Mouse (Mus musculus): Measurements from ENCODE around the gene Dnajc11.
A peak's percentile ranks its signal among the peaks of the same experiment; 100 is the strongest.

The Dnajc11 gene

DNA sequence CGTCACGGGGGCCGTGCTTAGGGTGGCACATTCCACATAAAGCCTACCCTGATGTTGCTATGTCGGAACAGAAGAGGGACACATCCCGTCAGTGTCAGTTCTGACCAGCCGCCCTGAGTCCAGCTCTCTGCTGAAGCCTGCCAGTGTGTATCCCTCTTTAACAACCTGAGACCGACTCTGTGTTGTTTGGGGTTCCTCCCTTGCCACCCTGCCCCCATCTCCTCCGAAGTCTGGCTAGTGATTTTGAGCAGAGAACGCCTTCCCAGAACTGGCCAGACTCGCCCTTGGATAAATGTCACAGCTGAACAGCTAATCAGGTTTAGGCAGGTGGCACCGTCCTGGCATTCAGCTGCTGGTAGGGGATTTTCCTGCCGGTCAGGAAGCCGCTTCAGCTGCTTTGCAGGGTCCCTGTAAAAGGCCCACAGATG lies 77.2 kb downstream of the Dnajc11 start:
- no peak for DNase-seq

DNA sequence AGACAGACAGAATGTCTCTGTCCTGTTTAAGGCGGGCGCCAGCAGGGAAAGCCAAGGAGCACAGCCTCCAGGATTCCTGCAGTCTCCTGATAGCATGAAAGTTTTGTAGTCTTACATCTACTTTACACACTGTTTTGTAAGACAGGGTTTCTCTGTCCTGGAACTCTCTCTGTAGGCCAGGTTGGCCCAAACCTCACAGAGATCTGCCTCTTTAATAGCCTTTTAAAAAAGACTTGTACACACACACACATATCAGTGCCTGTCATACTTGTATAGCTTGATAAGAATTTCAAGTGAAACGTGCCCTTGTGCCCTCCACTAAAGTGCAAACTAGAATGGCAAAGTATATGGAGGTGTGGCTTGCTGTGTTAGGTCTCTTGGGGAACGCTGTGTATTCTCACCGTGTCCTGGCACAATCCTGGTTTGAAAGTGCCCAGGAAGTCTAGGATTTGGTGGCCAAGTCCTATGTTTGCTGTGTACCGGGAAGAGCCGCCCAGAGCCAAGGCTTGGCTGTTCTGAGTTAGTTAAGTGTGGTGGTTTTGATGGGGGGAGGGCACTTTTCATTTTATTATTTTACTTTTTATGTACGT lies 77.8 kb downstream of the Dnajc11 start:
- DNase-seq = no peak

DNA sequence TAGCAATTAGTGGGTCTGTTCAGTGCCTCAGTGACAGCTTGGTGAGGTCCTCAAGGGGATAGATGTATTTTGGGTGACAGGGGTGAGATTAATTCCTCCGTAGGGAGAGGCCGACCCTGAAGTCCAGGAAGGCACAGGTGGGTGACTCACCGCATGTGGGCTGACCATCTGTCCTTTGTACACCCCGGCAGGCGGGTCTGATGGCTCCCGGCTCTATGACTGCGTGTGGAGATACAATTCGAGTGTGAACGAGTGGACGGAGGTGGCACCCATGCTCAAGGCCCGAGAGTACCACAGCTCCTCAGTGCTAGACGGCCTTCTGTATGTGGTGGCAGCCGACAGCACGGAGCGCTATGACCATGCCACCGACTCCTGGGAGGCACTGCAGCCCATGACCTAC lies 78.6 kb downstream of the Dnajc11 start:
- no peak for DNase-seq

DNA sequence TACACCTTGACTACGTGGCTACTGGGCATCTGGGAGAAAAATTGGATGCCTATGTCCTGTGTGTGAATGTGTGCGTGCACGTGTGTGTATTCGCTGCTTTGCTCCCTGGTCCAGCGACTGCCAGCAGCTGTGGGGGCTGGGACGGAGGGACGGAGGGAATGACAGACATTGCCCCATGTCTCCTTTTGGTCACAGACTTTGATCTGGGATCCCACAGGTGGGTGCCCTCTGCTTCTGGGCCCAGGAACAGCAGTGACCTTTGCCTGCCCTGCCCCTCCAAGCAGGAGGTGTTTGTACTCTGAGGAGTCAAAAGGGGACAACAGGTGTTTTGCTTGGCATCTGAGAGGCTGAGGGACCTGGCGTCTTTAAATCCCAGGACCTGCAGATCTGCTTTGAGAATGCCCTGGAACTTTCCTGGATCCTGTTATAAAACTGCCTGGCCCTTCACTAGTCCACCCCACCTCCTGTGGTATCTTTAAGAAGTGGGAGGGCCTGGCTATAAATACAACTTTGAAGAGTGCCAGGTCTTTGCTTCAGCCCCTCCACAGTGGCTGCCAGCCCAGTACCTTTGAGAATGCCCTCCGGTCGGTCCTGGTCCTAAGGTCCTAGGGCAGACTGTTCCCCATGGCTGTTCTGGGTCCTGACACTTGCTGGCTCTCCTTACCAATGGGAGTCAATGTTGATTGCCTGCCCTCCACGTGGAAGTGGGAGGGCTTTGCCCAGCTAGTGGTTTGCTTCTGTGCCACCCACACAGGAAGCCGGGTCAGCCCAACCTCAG lies 79.7 kb downstream of the Dnajc11 start:
- DNase-seq = no peak

DNA sequence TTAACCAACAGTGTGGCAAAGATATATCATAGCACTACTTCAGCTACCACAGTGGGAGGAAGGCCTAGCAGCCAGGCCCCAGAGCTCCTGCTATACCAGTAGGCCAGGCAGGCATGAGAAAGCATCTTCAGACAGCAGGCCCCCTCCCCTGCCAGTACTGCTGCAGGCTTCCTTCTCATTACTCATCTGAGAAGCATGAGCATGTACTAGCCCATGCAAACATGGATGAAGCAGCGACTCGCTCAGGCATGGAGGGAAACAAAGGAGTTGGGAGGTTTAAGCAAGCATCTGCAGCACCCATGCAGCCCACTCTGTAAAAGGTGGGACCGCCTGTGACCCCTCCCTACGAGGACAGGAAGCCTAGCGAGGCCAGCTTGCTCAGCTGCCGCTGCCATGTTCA lies 85.6 kb downstream of the Dnajc11 start:
- no peak for DNase-seq

DNA sequence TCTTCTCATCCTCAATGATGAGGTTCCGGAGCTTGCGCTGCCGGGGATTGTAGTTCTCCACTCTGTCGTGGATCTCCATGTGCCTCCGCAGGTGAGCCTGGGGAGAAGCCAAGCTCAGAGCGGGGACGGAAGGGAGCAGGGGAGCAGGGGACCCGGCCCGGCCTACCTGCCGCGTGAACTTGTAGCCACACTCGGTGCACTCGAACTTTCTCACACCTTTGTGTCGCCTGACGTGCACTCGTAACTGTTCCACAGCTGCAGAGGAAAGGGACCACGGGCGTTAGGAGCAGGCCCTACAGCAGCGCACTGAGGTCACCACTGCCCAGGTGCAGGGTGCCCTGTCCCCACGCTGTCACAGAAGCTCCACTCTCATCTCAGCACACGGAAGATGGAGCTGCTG lies 86.5 kb downstream of the Dnajc11 start:
- DNase-seq = no peak

DNA sequence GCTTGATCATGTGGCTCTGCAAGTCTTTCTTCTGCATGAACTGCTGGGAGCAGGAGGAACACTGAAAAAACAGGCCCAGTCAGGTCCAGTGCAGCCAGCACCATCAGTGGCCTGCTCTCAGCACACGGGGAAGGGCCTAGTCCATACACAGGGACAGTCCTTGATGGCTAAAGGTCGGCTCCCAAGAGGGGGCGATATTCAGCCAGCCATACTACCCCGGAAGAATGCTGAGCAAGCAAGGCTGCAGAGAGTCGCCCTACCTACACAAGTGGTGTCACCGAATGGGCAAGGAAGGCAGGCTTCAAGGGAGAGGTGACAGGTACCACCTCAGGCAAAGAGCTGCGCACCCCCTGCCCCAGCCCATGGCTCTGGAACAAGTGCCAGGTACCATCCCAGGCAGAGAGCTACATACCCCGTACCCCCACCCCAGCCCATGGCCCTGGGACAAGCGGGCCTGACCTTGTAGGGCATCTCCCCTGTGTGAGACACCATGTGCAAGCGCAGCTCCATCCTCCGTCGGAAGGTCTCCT lies 88.1 kb downstream of the Dnajc11 start:
- DNase-seq = no peak

DNA sequence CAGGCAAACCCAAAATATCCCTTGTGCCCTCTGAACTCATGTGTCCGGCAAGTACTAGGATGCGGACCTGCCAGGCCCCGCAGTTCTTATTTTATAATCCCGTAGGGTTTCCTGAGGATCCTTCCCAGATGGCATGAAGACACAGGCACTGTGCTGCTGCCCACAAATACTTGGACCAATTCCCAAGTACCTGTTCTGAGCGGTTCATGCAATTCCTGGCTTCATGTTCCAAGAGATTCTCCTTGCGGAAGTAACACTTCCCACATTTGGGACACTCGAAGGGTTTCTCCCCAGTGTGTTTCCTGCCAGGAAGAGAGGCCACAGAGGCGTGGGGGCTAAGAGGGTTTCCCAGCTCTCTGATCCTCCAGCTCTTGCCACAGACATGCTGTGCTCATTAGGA lies 89.0 kb downstream of the Dnajc11 start:
- DNase-seq = no peak

DNA sequence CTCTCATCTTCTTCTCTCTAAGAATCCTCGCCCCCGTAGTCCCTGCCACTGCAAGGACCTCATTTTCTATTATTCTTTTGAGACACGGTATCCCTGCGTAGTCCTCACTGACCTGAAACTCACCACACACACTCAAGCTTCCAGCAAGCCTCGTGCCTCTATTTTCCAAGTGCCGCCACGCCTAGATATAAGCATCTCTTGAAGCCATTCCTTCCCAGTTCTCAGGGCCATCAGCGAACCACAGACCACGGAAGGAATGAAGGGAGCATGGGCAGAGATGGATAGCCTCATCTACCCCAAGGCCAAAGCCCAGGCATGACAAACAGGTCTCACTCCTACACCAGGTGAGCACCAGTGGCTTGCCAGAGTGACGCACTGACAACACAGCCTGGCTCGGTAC lies 91.0 kb downstream of the Dnajc11 start:
- no peak for DNase-seq

DNA sequence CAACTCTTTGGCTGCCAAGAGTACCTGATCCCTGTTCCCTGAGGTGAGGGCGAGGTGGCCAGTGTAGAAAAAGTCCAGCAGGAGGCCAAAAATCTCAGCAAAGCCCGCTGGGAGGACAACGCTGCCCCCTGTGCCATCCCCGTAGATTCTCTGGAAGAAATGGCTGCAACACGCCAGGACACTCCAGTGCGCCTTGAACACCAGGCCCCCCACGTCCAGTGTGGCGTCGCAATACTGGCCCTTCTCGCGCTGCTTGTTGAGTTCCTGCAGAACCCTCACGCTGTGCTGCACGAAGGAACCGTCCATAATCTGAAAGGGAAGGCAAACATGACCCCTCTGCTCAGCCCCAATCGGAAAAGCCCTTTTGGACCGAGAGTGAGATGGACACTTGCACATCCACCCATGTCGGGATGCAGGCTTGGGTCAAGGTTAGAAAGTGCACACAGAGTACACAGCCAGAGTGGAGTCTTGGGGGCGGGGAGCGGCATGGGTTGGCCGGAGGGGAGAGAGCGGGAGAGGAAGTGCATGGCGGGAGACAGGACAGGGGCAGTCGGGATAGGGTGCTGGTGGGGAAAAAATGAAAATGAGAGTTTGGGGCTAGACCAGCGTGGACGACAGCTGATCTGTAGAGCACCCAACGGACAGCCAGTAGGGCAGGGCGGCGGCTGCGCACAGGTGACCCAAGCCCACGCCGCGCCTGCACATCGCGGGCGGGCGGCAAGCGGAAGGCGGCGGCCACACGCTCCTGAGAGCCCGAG lies 93.4 kb downstream of the Dnajc11 start:
- DNase-seq = no peak

DNA sequence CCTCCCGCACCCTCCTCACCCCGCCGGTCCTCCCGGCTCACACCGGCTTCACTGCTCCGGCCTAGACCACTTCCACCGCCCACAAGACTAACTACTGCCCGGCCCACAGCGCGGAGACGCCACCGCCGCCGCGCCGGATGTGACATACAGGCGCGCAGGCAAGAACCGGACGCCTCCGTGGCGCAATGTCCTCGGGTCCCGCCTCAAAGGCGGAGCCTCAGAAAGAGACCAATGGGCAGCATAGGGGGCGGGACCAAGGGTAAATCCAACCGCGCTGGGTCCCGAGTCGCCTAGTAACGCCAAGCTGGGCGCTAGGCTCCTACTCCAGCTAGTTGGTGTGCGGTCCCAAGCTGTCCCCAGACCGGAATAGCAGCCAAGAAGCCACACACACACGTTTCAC lies 94.0 kb downstream of the Dnajc11 start, which contains the start of gene Zbtb48:
Gene Zbtb48, minus strand, starts transcription at position 148 of the 400 bp plus-strand sequence.
- peak; percentile 90 for DNase-seq

DNA sequence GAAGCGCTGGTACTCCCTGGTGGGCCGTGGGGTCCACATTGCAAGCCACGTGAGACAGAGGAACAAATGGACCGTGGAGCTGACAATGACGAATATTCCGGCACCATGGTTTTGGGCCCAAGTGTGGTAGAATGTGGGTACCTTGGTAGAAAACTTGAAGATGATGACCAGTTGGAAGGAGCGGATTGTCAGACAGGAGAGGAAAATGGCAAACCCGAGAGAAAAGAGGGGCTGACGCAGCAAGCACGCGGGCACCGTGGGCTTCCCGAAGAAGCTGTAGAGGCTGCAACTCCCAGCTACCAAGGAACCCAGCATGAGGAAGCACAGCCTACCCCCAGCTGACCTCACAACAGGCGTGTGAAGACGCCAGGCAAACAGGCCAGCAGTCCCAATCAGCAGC lies 95.0 kb downstream of the Dnajc11 start:
- no peak for DNase-seq

DNA sequence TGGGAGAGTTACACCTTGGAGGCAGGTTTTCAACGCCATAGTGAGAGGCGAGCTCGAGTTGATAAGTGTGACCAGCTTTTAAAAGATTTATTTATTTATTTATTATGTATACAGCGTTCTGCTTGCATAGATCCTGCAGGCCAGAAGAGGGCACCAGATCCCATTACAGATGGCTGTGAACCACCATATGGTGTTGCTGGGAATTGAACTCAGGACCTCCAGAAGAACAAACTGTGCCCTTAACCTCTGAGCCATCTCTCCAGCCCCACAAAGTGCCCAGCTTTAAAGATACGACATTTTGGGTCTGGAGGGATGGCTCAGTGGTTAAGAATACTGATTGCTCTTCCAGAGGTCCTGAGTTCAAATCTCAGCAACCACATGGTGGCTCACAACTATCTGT lies 95.6 kb downstream of the Dnajc11 start:
- DNase-seq = no peak

DNA sequence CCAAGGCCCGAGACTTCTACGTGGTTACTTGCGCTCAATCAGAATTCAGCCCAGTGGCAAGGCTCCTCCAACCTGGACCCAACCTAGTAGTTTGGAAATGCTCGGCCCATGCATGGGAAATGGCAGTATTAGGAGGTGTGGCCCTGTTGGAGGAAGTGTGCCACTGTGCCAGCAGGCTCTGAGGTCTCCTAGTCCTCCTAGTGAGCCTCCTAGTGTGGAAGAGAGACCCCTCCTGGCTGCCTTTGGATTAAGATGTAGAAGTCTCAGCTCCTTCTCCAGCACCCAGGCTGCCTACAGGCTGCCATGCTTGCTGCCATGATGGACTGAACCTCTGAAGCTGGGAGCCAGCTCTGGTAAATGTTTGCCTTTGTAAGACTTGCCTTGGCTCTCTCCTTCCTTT lies 96.5 kb downstream of the Dnajc11 start:
- DNase-seq = no peak
